8 mouse cellular contexts compared by ENCODE assay signal in genomic region chr1:179803513-179804139, GRCm38 (mm10). TPM values are rescaled to one million over a fixed set of nuclear protein-coding genes. Genes with fewer than 3 reads are reported as not detected.
DNase-seq lines count a peak whose midpoint lies in the region; ATAC-seq lines count a peak whose summit lies in the region.

Gene Ahctf1, minus strand, starts transcription at chr1:179803680.

- H3K36me3 ChIP-seq in hindbrain, embryonic 14.5 days (replicated peaks; ENCODE audit: control insufficient read depth, insufficient read depth): peaks cover 4% of the 10 kb centered on the region

- H3K9ac ChIP-seq in hindbrain, embryonic 14.5 days: peak within 1 kb of the TSS; percentile 93

- H3K27ac ChIP-seq in hindbrain, embryonic 14.5 days: peak within 1 kb of the TSS; percentile 92

- peak; percentile 99 for DNase-seq in R1 (ENCODE audit: low read depth, low spot score)
- DNase-seq in cerebellum, postnatal 25 days: peak; percentile 99
- DNase-seq in frontal cortex, postnatal 25 days (ENCODE audit: low spot score in 2 of 2): peak; percentile 96
- peak; percentile 99 for DNase-seq in hindbrain, embryonic 14.5 days (ENCODE audit: low spot score)
- DNase-seq in layer of hippocampus, postnatal 36 days: peak; percentile 97 to 98
- DNase-seq in lung, postnatal 36 days: peak; percentile 99
- DNase-seq in retina, postnatal 1 day: peak; percentile 100
- DNase-seq in urinary bladder, adult 18-20 months (ENCODE audit: low spot score in 2 of 2): peak; percentile 92 to 98

- peaks cover 15% of the 10 kb centered on the region for H3K4me1 ChIP-seq in hindbrain, embryonic 14.5 days (replicated peaks; ENCODE audit: control insufficient read depth, insufficient read depth, low read length)

- H3K4me2 ChIP-seq in hindbrain, embryonic 14.5 days (replicated peaks): peak within 1 kb of the TSS; percentile 69

- peak within 1 kb of the TSS; percentile 91 for H3K4me3 ChIP-seq in hindbrain, embryonic 14.5 days (replicated peaks; ENCODE audit: low read length)

- under 1% methylated on average over 56 of the region's 56 CpGs for WGBS in hindbrain, embryonic 14.5 days

- no peaks in the 10 kb centered on the region for H3K9me3 ChIP-seq in hindbrain, embryonic 14.5 days (ENCODE audit: control insufficient read depth, low read length)

- ATAC-seq in hindbrain, embryonic 14.5 days (ENCODE audit: low FRiP score): peak; percentile 98

- no peaks in the 10 kb centered on the region for H3K27me3 ChIP-seq in hindbrain, embryonic 14.5 days (ENCODE audit: control insufficient read depth, insufficient read depth, low read length)

RNA-seq across cellular contexts. Expression of gene Ahctf1, which starts in this region (rescaled TPM):
- 17.5 and 19.2 TPM in 2 replicates for polyA plus RNA-seq in hindbrain, embryonic 14.5 days (2014; fragmentation: Nextera tagmentation; extraction: Ambion mirVana)
- 10 to 100 TPM; 39.9 to 55.1 TPM for total RNA-seq in layer of hippocampus, postnatal 36 days (2021)

Comparison
In these comparisons a context has a peak if more than half of its experiments do, and no peak if none do; other contexts are left out.
1. Peak in every context shown above with its lines: DNase-seq, ATAC-seq, H3K4me3 ChIP-seq and H3K27ac ChIP-seq.